Mouse (Mus musculus) liver, embryonic 12.5 days (tissue): ENCODE measurements around the gene Tbxas1. TPM values are rescaled to one million over a fixed set of nuclear protein-coding genes. Genes with fewer than 3 reads are reported as not detected.

Experiments
- ATAC-seq: fragments of 200-750 bp; cut with Nextera tagmentation; 2 replicates; pipeline ENCODE4 v1.8.0; 2017; ENCODE audit warnings: moderate number of reproducible peaks, mild to moderate bottlenecking, moderate library complexity
- H3K27ac ChIP-seq: fragments of 300-500 bp; sonication (generic); 2 replicates; pipeline ENCODE4 v1.5.1; 2016; ENCODE audit warnings: mild to moderate bottlenecking
- H3K27me3 ChIP-seq: fragments of 300-500 bp; sonication (generic); replicated peaks from 2 replicates; pipeline ENCODE4 v1.6.1; 2016; ENCODE audit warnings: mild to moderate bottlenecking, moderate library complexity
- H3K36me3 ChIP-seq: fragments of 300-500 bp; sonication (generic); 2 replicates; pipeline ENCODE4 v1.6.1; 2016; ENCODE audit warnings: mild to moderate bottlenecking, moderate library complexity
- H3K4me1 ChIP-seq: fragments of 300-500 bp; sonication (generic); 2 replicates; pipeline ENCODE4 v1.6.1; 2016
- H3K4me2 ChIP-seq: fragments of 300-500 bp; sonication (generic); 2 replicates; pipeline ENCODE4 v1.6.1; 2016; ENCODE audit warnings: mild to moderate bottlenecking, moderate library complexity
- H3K4me3 ChIP-seq: fragments of 300-500 bp; sonication (generic); 2 replicates; pipeline ENCODE4 v1.5.1; 2016; ENCODE audit warnings: mild to moderate bottlenecking, moderate library complexity
- H3K9ac ChIP-seq: fragments of 300-500 bp; sonication (generic); 2 replicates; pipeline ENCODE4 v1.6.1; 2016; ENCODE audit warnings: mild to moderate bottlenecking, moderate library complexity
- H3K9me3 ChIP-seq: fragments of 300-500 bp; sonication (generic); replicated peaks from 2 replicates; pipeline ENCODE4 v1.6.1; 2016; ENCODE audit warnings: mild to moderate bottlenecking, moderate library complexity
- WGBS: fragments of 180-500 bp; shearing (Covaris S2); methylation state at CpG from one replicate; pipeline ENCODE4 v1.1.7; 2016; ENCODE audit not compliant: insufficient replicate concordance; 5-methylcytosine and 5-hydroxymethylcytosine counted together
- polyA plus RNA-seq: library from polyadenylated mRNA; unstranded; fragments of >200 nt; fragmentation: Nextera tagmentation; extraction: Ambion mirVana; gene quantifications from 2 replicates; pipeline ENCODE4 v1.2.1, GENCODE M21; 2016

Tbxas1 gene
- polyA plus RNA-seq, 1 experiment from 2014 or later, result 12.9 TPM

- Histone ChIP-seq H3K4me1 (peaks cover 15% of the 10 kb centered on the region), H3K27me3 (peaks cover 72% of the 10 kb centered on the region), H3K9me3 (no peaks in the 10 kb centered on the region), H3K4me2 (no peak overlapping the region), H3K9ac (no peak overlapping the region), H3K36me3 (no peaks in the 10 kb centered on the region), H3K4me3 (no peak overlapping the region), H3K27ac (no peak overlapping the region)
- ATAC-seq, result no peak
- 67% methylated on average over 1 of the region's 1 CpGs for WGBS
Measured at GRCm38 (mm10) chr6:39115438-39115837, 240.2 kb downstream of the Tbxas1 start.

GRCm38 (mm10) chr6:39117584-39118455 is 242.6 kb downstream of the Tbxas1 start, which contains the start of gene Parp12:
Parp12 (minus strand) TSS chr6:39118349.
- H3K9ac ChIP-seq, result peak within 1 kb of the TSS; percentile 75
- 2% methylated on average over 100 of the region's 101 CpGs for WGBS
- peak within 1 kb of the TSS; percentile 90 for H3K4me3 ChIP-seq
- no peak within 1 kb of the TSS for H3K27ac ChIP-seq
- peaks cover 15% of the 10 kb centered on the region for H3K4me1 ChIP-seq
- no peaks in the 10 kb centered on the region for H3K9me3 ChIP-seq
- peak; percentile 82 for ATAC-seq
- no peaks in the 10 kb centered on the region for H3K36me3 ChIP-seq
- H3K27me3 ChIP-seq, result peaks cover 80% of the 10 kb centered on the region
- H3K4me2 ChIP-seq, result peak within 1 kb of the TSS; percentile 90

- WGBS, result 11% methylated on average over 49 of the region's 49 CpGs
- H3K27me3 ChIP-seq, result peaks cover 80% of the 10 kb centered on the region
- ATAC-seq, result no peak
Measured at GRCm38 (mm10) chr6:39118456-39118881, 243.3 kb downstream of the Tbxas1 start.

GRCm38 (mm10) chr6:39120685-39121084 is 245.5 kb downstream of the Tbxas1 start:
- H3K4me2 ChIP-seq, result no peak overlapping the region
- WGBS, result 41% methylated on average over 3 of the region's 3 CpGs
- peaks cover 15% of the 10 kb centered on the region for H3K4me1 ChIP-seq
- H3K27me3 ChIP-seq, result peaks cover 67% of the 10 kb centered on the region
- no peak overlapping the region for H3K4me3 ChIP-seq
- no peaks in the 10 kb centered on the region for H3K9me3 ChIP-seq
- H3K9ac ChIP-seq, result no peak overlapping the region
- no peaks in the 10 kb centered on the region for H3K36me3 ChIP-seq
- no peak overlapping the region for H3K27ac ChIP-seq
- ATAC-seq, result no peak

More at GRCm38 (mm10) chr6:39118456-39118881, 243.3 kb downstream of the Tbxas1 start:
- Histone ChIP-seq H3K4me2 (peak overlapping the region; percentile 90), H3K4me1 (peaks cover 15% of the 10 kb centered on the region), H3K4me3 (peak overlapping the region; percentile 90), H3K27ac (no peak overlapping the region), H3K9ac (peak overlapping the region; percentile 75), H3K9me3 (no peaks in the 10 kb centered on the region), H3K36me3 (no peaks in the 10 kb centered on the region)

- ATAC-seq, result no peak
- H3K36me3 ChIP-seq, result no peaks in the 10 kb centered on the region
- no peak overlapping the region for H3K4me2 ChIP-seq
- H3K27me3 ChIP-seq, result peaks cover 26% of the 10 kb centered on the region
- H3K4me3 ChIP-seq, result no peak overlapping the region
- no peak overlapping the region for H3K27ac ChIP-seq
- no peaks in the 10 kb centered on the region for H3K9me3 ChIP-seq
- no peaks in the 10 kb centered on the region for H3K4me1 ChIP-seq
- H3K9ac ChIP-seq, result no peak overlapping the region
Measured at GRCm38 (mm10) chr6:39124719-39125118, 249.5 kb downstream of the Tbxas1 start.

- WGBS, result 46% methylated on average over 4 of the region's 4 CpGs
- no peak for ATAC-seq
- H3K27me3 ChIP-seq, result no peaks in the 10 kb centered on the region
- H3K27ac ChIP-seq, result no peak overlapping the region
- H3K4me2 ChIP-seq, result no peak overlapping the region
- no peak overlapping the region for H3K9ac ChIP-seq
- peaks cover 21% of the 10 kb centered on the region for H3K36me3 ChIP-seq
- no peaks in the 10 kb centered on the region for H3K9me3 ChIP-seq
- no peak overlapping the region for H3K4me3 ChIP-seq
- H3K4me1 ChIP-seq, result no peaks in the 10 kb centered on the region
Measured at GRCm38 (mm10) chr6:39131480-39131879, 256.3 kb downstream of the Tbxas1 start.

- no peaks in the 10 kb centered on the region for H3K9me3 ChIP-seq
- no peak overlapping the region for H3K9ac ChIP-seq
- H3K27ac ChIP-seq, result no peak overlapping the region
- H3K27me3 ChIP-seq, result no peaks in the 10 kb centered on the region
- WGBS, result 60% methylated on average over 5 of the region's 5 CpGs
- H3K4me2 ChIP-seq, result no peak overlapping the region
- no peaks in the 10 kb centered on the region for H3K4me1 ChIP-seq
- no peak for ATAC-seq
- H3K36me3 ChIP-seq, result peaks cover 21% of the 10 kb centered on the region
- H3K4me3 ChIP-seq, result no peak overlapping the region
Measured at GRCm38 (mm10) chr6:39132556-39132955, 257.4 kb downstream of the Tbxas1 start.

Other genes with a start within 250 kb of the Tbxas1 start
- 0.06 and 0.10 TPM in 2 replicates for gene Klrg2, start 238.2 kb upstream of the Tbxas1 start, polyA plus RNA-seq
- gene Clec2l, start 212.3 kb upstream of the Tbxas1 start, polyA plus RNA-seq, result 0.11 and 0.12 TPM in 2 replicates
- 26.8 and 28.9 TPM in 2 replicates for gene Hipk2, start 761 bp downstream of the Tbxas1 start, polyA plus RNA-seq
- gene Parp12, start 242.9 kb downstream of the Tbxas1 start, polyA plus RNA-seq, result 3.1 and 3.7 TPM in 2 replicates